In the genomic region with DNA sequence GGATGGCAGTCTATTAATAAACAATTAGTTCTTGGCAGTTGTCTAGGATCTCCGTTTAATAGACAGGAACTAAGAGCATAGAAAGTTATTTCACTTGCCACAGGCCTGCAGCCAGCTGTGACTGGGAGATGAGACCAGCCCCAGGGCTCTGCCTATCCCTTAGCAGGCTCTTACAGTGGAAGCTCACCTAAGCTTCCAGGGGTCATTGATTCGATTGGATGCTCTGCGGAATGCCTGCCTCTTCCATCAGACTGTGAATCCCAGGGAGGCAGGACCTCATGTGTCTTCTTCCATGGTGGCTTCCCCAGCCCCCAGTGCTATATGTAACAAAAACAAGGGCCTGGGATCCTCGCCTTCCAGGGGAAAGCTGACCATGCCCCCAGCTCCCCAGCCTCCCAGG, we compare ENCODE assay signal across 26 mouse cellular contexts.
DNase-seq lines count a peak whose midpoint lies in the region; ATAC-seq and TF ChIP-seq lines count a peak whose summit lies in the region.
"Had no signal": no experiment of that assay in that cellular context is flagged by ENCODE, and none has a peak within 500 bp of the region (broad histone marks: within the 10 kb centered on the region; RNA-seq: fewer than 3 reads in every experiment).

No protein-coding gene starts in this region.

- no peaks in the 10 kb centered on the region for H3K27me3 ChIP-seq in midbrain, embryonic 12.5 days
- no peaks in the 10 kb centered on the region for H3K27me3 ChIP-seq in midbrain, embryonic 16.5 days (ENCODE audit: control insufficient read depth, insufficient read depth, low read depth, low read length)
- H3K27me3 ChIP-seq in forebrain, embryonic 11.5 days (ENCODE audit: control insufficient read depth, insufficient read depth, low read length), result no peaks in the 10 kb centered on the region
- no peaks in the 10 kb centered on the region for H3K27me3 ChIP-seq in forebrain, embryonic 15.5 days
- H3K27me3 ChIP-seq in neural tube, embryonic 13.5 days, result peaks cover 4% of the 10 kb centered on the region; the same call in 1 of the 2 replicates
- H3K27me3 ChIP-seq in intestine, postnatal 0 days (replicated peaks; ENCODE audit: control insufficient read depth, insufficient read depth, low read length), result no peaks in the 10 kb centered on the region
- H3K27me3 ChIP-seq in liver, embryonic 12.5 days (replicated peaks), result no peaks in the 10 kb centered on the region
- H3K27me3 ChIP-seq: heart, embryonic 15.5 days; intestine, embryonic 15.5 days; stomach, embryonic 15.5 days had no signal

- H3K9ac ChIP-seq in midbrain, embryonic 12.5 days (replicated peaks), result no peak overlapping the region
- no peak overlapping the region for H3K9ac ChIP-seq in midbrain, embryonic 16.5 days (ENCODE audit: low read depth, low read length)
- no peak overlapping the region for H3K9ac ChIP-seq in forebrain, embryonic 11.5 days (ENCODE audit: low read length)
- no peak overlapping the region for H3K9ac ChIP-seq in forebrain, embryonic 15.5 days (replicated peaks)
- H3K9ac ChIP-seq in neural tube, embryonic 13.5 days, result no peak overlapping the region
- no peak overlapping the region for H3K9ac ChIP-seq in intestine, postnatal 0 days (ENCODE audit: low read depth, low read length)
- no peak overlapping the region for H3K9ac ChIP-seq in liver, embryonic 12.5 days
- H3K9ac ChIP-seq: heart, embryonic 15.5 days; intestine, embryonic 15.5 days; liver, postnatal 0 days; stomach, embryonic 15.5 days had no signal

- 57% methylated on average over 4 of the region's 4 CpGs for WGBS in midbrain, embryonic 12.5 days
- 46% methylated on average over 4 of the region's 4 CpGs for WGBS in midbrain, embryonic 16.5 days
- 37% methylated on average over 4 of the region's 4 CpGs for WGBS in forebrain, embryonic 11.5 days
- 13% methylated on average over 4 of the region's 4 CpGs for WGBS in forebrain, embryonic 15.5 days
- WGBS in neural tube, embryonic 13.5 days, result 35% methylated on average over 4 of the region's 4 CpGs
- WGBS in intestine, postnatal 0 days, result 53% methylated on average over 4 of the region's 4 CpGs
- 38% methylated on average over 4 of the region's 4 CpGs for WGBS in liver, embryonic 12.5 days (ENCODE audit: insufficient replicate concordance)

- H3K4me3 ChIP-seq in midbrain, embryonic 12.5 days, result no peak overlapping the region
- H3K4me3 ChIP-seq in midbrain, embryonic 16.5 days (ENCODE audit: low read depth, low read length), result no peak overlapping the region
- no peak overlapping the region for H3K4me3 ChIP-seq in forebrain, embryonic 11.5 days (ENCODE audit: low read depth, low read length)
- no peak overlapping the region for H3K4me3 ChIP-seq in forebrain, embryonic 15.5 days
- no peak overlapping the region for H3K4me3 ChIP-seq in neural tube, embryonic 13.5 days
- H3K4me3 ChIP-seq in intestine, postnatal 0 days (ENCODE audit: low read depth, low read length), result no peak overlapping the region
- no peak overlapping the region for H3K4me3 ChIP-seq in liver, embryonic 12.5 days
- H3K4me3 ChIP-seq: heart, embryonic 15.5 days; intestine, embryonic 15.5 days; layer of hippocampus, adult 2 months; stomach, embryonic 15.5 days had no signal

- peak overlapping the region; percentile 49 for H3K27ac ChIP-seq in midbrain, embryonic 12.5 days (replicated peaks)
- H3K27ac ChIP-seq in midbrain, embryonic 16.5 days (ENCODE audit: low read length), result no peak overlapping the region
- peak overlapping the region; percentile 95 for H3K27ac ChIP-seq in forebrain, embryonic 11.5 days (ENCODE audit: low read depth, low read length)
- peak overlapping the region; percentile 51 for H3K27ac ChIP-seq in forebrain, embryonic 15.5 days (replicated peaks)
- peak overlapping the region; percentile 87 for H3K27ac ChIP-seq in neural tube, embryonic 13.5 days (replicated peaks)
- no peak overlapping the region for H3K27ac ChIP-seq in intestine, postnatal 0 days (ENCODE audit: low read depth, low read length)
- H3K27ac ChIP-seq in liver, embryonic 12.5 days, result no peak overlapping the region
- H3K27ac ChIP-seq: heart, embryonic 15.5 days; intestine, embryonic 15.5 days; layer of hippocampus, adult 2 months; stomach, embryonic 15.5 days had no signal

- peak; percentile 62 for DNase-seq in forebrain, embryonic 11.5 days (ENCODE audit: low spot score)
- DNase-seq: adrenal gland, adult 8-10 months; B cell, adult 2 months; cerebellum, adult 11-12 months; cerebellum, postnatal 10 days; gastrocnemius, postnatal 36 days; heart, postnatal 4 days; layer of hippocampus, postnatal 36 days; liver, postnatal 0 days; lung, postnatal 14 days; right cerebral cortex, adult 18-20 months; right cerebral cortex, postnatal 4 days; thymus, adult 18-20 months; thymus, postnatal 4 days had no signal

- peaks cover 37% of the 10 kb centered on the region for H3K4me1 ChIP-seq in midbrain, embryonic 12.5 days
- H3K4me1 ChIP-seq in midbrain, embryonic 16.5 days (ENCODE audit: control insufficient read depth, insufficient read depth, low read length), result peaks cover 10% of the 10 kb centered on the region
- peaks cover 10% of the 10 kb centered on the region for H3K4me1 ChIP-seq in forebrain, embryonic 11.5 days (replicated peaks; ENCODE audit: control insufficient read depth, insufficient read depth, low read length)
- H3K4me1 ChIP-seq in forebrain, embryonic 15.5 days, result peaks cover 27% of the 10 kb centered on the region
- peaks cover 50% of the 10 kb centered on the region for H3K4me1 ChIP-seq in neural tube, embryonic 13.5 days (replicated peaks)
- no peaks in the 10 kb centered on the region for H3K4me1 ChIP-seq in intestine, postnatal 0 days (replicated peaks; ENCODE audit: control insufficient read depth, insufficient read depth, low read length)
- H3K4me1 ChIP-seq in liver, embryonic 12.5 days, result no peaks in the 10 kb centered on the region
- H3K4me1 ChIP-seq: heart, embryonic 15.5 days had no signal

- H3K36me3 ChIP-seq in midbrain, embryonic 12.5 days, result no peaks in the 10 kb centered on the region
- H3K36me3 ChIP-seq in midbrain, embryonic 16.5 days (ENCODE audit: control insufficient read depth, insufficient read depth, low read length), result no peaks in the 10 kb centered on the region
- H3K36me3 ChIP-seq in forebrain, embryonic 11.5 days (ENCODE audit: control insufficient read depth, insufficient read depth, low read length), result no peaks in the 10 kb centered on the region
- H3K36me3 ChIP-seq in forebrain, embryonic 15.5 days, result no peaks in the 10 kb centered on the region
- H3K36me3 ChIP-seq in neural tube, embryonic 13.5 days, result no peaks in the 10 kb centered on the region
- H3K36me3 ChIP-seq in intestine, postnatal 0 days (ENCODE audit: control insufficient read depth, insufficient read depth), result no peaks in the 10 kb centered on the region
- H3K36me3 ChIP-seq in liver, embryonic 12.5 days, result no peaks in the 10 kb centered on the region
- H3K36me3 ChIP-seq: G1E; heart, embryonic 15.5 days; intestine, embryonic 15.5 days; stomach, embryonic 15.5 days had no signal

- ATAC-seq in midbrain, embryonic 12.5 days (ENCODE audit: low FRiP score, low read depth), result no peak
- ATAC-seq in midbrain, embryonic 16.5 days, result no peak
- peak; percentile 40; the same call in 1 of the 2 replicates for ATAC-seq in forebrain, embryonic 11.5 days (replicated peaks; ENCODE audit: low FRiP score)
- peak; percentile 9; the same call in 1 of the 2 replicates for ATAC-seq in forebrain, embryonic 15.5 days (replicated peaks)
- ATAC-seq in neural tube, embryonic 13.5 days (ENCODE audit: low read depth), result peak; percentile 72
- ATAC-seq in intestine, postnatal 0 days, result no peak
- ATAC-seq in liver, embryonic 12.5 days, result no peak
- ATAC-seq: activated CD4-positive, CD25-positive, alpha-beta regulatory T cell, adult 4 months; intestine, embryonic 15.5 days; liver, postnatal 0 days had no signal

- no peak overlapping the region for H3K4me2 ChIP-seq in midbrain, embryonic 12.5 days (replicated peaks)
- H3K4me2 ChIP-seq in midbrain, embryonic 16.5 days (ENCODE audit: low read length), result no peak overlapping the region
- H3K4me2 ChIP-seq in forebrain, embryonic 11.5 days (ENCODE audit: low read depth, low read length, severe bottlenecking), result no peak overlapping the region
- no peak overlapping the region for H3K4me2 ChIP-seq in forebrain, embryonic 15.5 days (replicated peaks)
- H3K4me2 ChIP-seq in neural tube, embryonic 13.5 days, result no peak overlapping the region
- no peak overlapping the region for H3K4me2 ChIP-seq in intestine, postnatal 0 days (replicated peaks; ENCODE audit: low read depth)
- no peak overlapping the region for H3K4me2 ChIP-seq in liver, embryonic 12.5 days
- H3K4me2 ChIP-seq: heart, embryonic 15.5 days; intestine, embryonic 15.5 days; stomach, embryonic 15.5 days had no signal

- no peak for TF ChIP-seq CTCF in intestine, postnatal 0 days (IDR thresholded peaks at IDR 0.05; ENCODE audit: low read depth)

- peaks cover 10% of the 10 kb centered on the region for H3K9me3 ChIP-seq in midbrain, embryonic 12.5 days
- H3K9me3 ChIP-seq in midbrain, embryonic 16.5 days (replicated peaks; ENCODE audit: control insufficient read depth, low read length, poor library complexity, severe bottlenecking), result peaks cover 7% of the 10 kb centered on the region
- no peaks in the 10 kb centered on the region; the same call in 1 of the 2 replicates for H3K9me3 ChIP-seq in forebrain, embryonic 11.5 days (ENCODE audit: control insufficient read depth, low read length)
- peaks cover 8% of the 10 kb centered on the region for H3K9me3 ChIP-seq in forebrain, embryonic 15.5 days
- H3K9me3 ChIP-seq in neural tube, embryonic 13.5 days, result peaks cover 15% of the 10 kb centered on the region
- H3K9me3 ChIP-seq in intestine, postnatal 0 days (ENCODE audit: control insufficient read depth), result 0 out of 2 replicates have a peak, but pooled peaks cover 5% of the 10 kb centered on the region
- no peaks in the 10 kb centered on the region for H3K9me3 ChIP-seq in liver, embryonic 12.5 days (replicated peaks)
- H3K9me3 ChIP-seq: G1E; intestine, embryonic 15.5 days; stomach, embryonic 15.5 days had no signal

Comparison
In these comparisons a context has a peak if more than half of its experiments do, and no peak if none do; other contexts are left out.
1. H3K27ac ChIP-seq: peak in midbrain, embryonic 12.5 days (single experiment), forebrain, embryonic 11.5 days (single experiment), forebrain, embryonic 15.5 days (single experiment) and neural tube, embryonic 13.5 days (single experiment); none in midbrain, embryonic 16.5 days (single experiment), intestine, postnatal 0 days (single experiment) and liver, embryonic 12.5 days (single experiment).
2. ATAC-seq: peak in forebrain, embryonic 11.5 days (single experiment), forebrain, embryonic 15.5 days (single experiment) and neural tube, embryonic 13.5 days (single experiment); none in midbrain, embryonic 12.5 days (single experiment), midbrain, embryonic 16.5 days (single experiment), intestine, postnatal 0 days (single experiment) and liver, embryonic 12.5 days (single experiment).